Mouse (Mus musculus) forebrain, embryonic 11.5 days (tissue): ENCODE data around the gene Rnf215. TPM values are rescaled to one million over a fixed set of nuclear protein-coding genes. Genes with fewer than 3 reads are reported as not detected.
"Not testable (repeated sequence)": the region's sequence is repeated elsewhere in the genome, so short reads cannot be mapped to it uniquely, and the experiment has no call there.

Experiments
- ATAC-seq: fragments of 200-750 bp; cut with Nextera tagmentation; replicated peaks from 2 replicates; pipeline ENCODE4 v1.8.0; 2017; ENCODE audit warnings: moderate TSS enrichment; ENCODE audit not compliant: low FRiP score
- DNase-seq: peaks from one replicate; pipeline ENCODE4 v3.0.0-alpha.2; 2017; ENCODE audit warnings: low spot score
- H3K27ac ChIP-seq: fragments of 300-500 bp; sonication (generic); 2 replicates; pipeline ENCODE4 v1.5.1; 2014; ENCODE audit warnings: low read depth, low read length
- H3K27me3 ChIP-seq: fragments of 300-500 bp; sonication (generic); 2 replicates; pipeline ENCODE4 v1.6.1; 2014; ENCODE audit warnings: mild to moderate bottlenecking, low read length, mixed read lengths; ENCODE audit not compliant: control insufficient read depth, insufficient read depth
- H3K36me3 ChIP-seq: fragments of 300-500 bp; sonication (generic); 2 replicates; pipeline ENCODE4 v1.6.1; 2014; ENCODE audit warnings: mild to moderate bottlenecking, low read length, moderate library complexity, mixed read lengths; ENCODE audit not compliant: control insufficient read depth, insufficient read depth
- H3K4me1 ChIP-seq: fragments of 300-500 bp; sonication (generic); replicated peaks from 2 replicates; pipeline ENCODE4 v1.6.1; 2014; ENCODE audit warnings: low read length, mixed read lengths; ENCODE audit not compliant: control insufficient read depth, insufficient read depth
- H3K4me2 ChIP-seq: fragments of 300-500 bp; sonication (generic); 2 replicates; pipeline ENCODE4 v1.6.1; 2014; ENCODE audit warnings: low read depth, mild to moderate bottlenecking, low read length, moderate library complexity, mixed read lengths; ENCODE audit not compliant: severe bottlenecking
- H3K4me3 ChIP-seq: fragments of 300-500 bp; sonication (generic); 2 replicates; pipeline ENCODE4 v1.5.1; 2014; ENCODE audit warnings: low read depth, low read length
- H3K9ac ChIP-seq: fragments of 300-500 bp; sonication (generic); 2 replicates; pipeline ENCODE4 v1.6.1; 2014; ENCODE audit warnings: low read length
- H3K9me3 ChIP-seq: fragments of 300-500 bp; sonication (generic); 2 replicates; pipeline ENCODE4 v1.6.1; 2016; ENCODE audit warnings: low read length, mixed read lengths; ENCODE audit not compliant: control insufficient read depth
- WGBS: fragments of 180-500 bp; shearing (Covaris S2); extraction: QIAGEN DNeasy Blood & Tissue Kit; methylation state at CpG from one replicate; pipeline ENCODE4 v1.1.7; 2014; 5-methylcytosine and 5-hydroxymethylcytosine counted together
- polyA plus RNA-seq: library from polyadenylated mRNA; unstranded; fragments of >200 nt; fragmentation: Nextera tagmentation; extraction: Ambion mirVana; gene quantifications from 2 replicates; pipeline ENCODE4 v1.2.1, GENCODE M21; 2014

The Rnf215 gene
- polyA plus RNA-seq, 1 experiment from 2014 or later, result 25.0 TPM

- Histone ChIP-seq H3K27me3 (no peaks in the 10 kb centered on the region), H3K4me1 (no peaks in the 10 kb centered on the region), H3K27ac (no peak overlapping the region), H3K9me3 (no peaks in the 10 kb centered on the region), H3K36me3 (no peaks in the 10 kb centered on the region), H3K4me2 (no peak overlapping the region), H3K4me3 (no peak overlapping the region), H3K9ac (no peak overlapping the region)
- ATAC-seq (no peak), DNase-seq (no peak)
- 84% methylated on average over 6 of the region's 6 CpGs for WGBS
These were observed 29.6 kb upstream of the Rnf215 start for GRCm38 (mm10) chr11:4105444-4105843.

GRCm38 (mm10) chr11:4107901-4108300 lies 27.1 kb upstream of the Rnf215 start:
- not testable (repeated sequence) for H3K27me3 ChIP-seq, H3K4me2 ChIP-seq, ATAC-seq, DNase-seq, H3K4me3 ChIP-seq, H3K36me3 ChIP-seq, H3K27ac ChIP-seq, H3K9ac ChIP-seq, H3K4me1 ChIP-seq, H3K9me3 ChIP-seq
- WGBS, result 88% methylated on average over 6 of the region's 6 CpGs

- Histone ChIP-seq H3K27me3 (no peaks in the 10 kb centered on the region), H3K36me3 (no peaks in the 10 kb centered on the region), H3K27ac (no peak overlapping the region), H3K4me3 (no peak overlapping the region), H3K4me1 (no peaks in the 10 kb centered on the region), H3K9me3 (no peaks in the 10 kb centered on the region), H3K4me2 (no peak overlapping the region), H3K9ac (no peak overlapping the region)
- DNase-seq (no peak), ATAC-seq (no peak)
- 84% methylated on average over 7 of the region's 7 CpGs for WGBS
These were observed 26.3 kb upstream of the Rnf215 start for GRCm38 (mm10) chr11:4108691-4109090.

GRCm38 (mm10) chr11:4112033-4112432 lies 23.0 kb upstream of the Rnf215 start:
- ATAC-seq (no peak), DNase-seq (no peak)
- no peaks in the 10 kb centered on the region for H3K4me1 ChIP-seq
- no peak overlapping the region for H3K9ac ChIP-seq
- H3K4me2 ChIP-seq, result no peak overlapping the region
- no peak overlapping the region for H3K27ac ChIP-seq
- no peaks in the 10 kb centered on the region for H3K9me3 ChIP-seq
- no peaks in the 10 kb centered on the region for H3K27me3 ChIP-seq
- WGBS, result 87% methylated on average over 4 of the region's 4 CpGs
- H3K36me3 ChIP-seq, result no peaks in the 10 kb centered on the region
- H3K4me3 ChIP-seq, result no peak overlapping the region

DNA sequence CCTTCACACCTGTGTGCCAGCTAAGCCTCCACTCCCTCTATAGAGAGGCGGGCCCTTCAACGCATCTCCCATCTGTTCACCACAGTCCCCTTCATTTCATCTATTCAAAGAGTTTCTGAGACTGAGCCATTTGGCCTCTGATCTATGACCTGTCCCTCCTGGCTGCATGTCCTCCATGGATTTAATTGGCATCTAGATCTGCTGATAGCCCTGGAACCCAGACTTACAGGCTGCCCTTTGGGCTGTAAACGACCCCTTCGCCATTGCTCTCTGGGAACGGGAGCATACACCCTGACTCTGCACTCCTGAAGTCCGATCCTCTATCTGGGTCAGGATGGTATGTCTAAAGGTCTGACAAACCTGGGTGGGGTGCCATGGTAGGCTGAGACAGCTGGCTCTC lies 22.1 kb upstream of the Rnf215 start:
- Histone ChIP-seq H3K9ac (no peak overlapping the region), H3K4me3 (no peak overlapping the region), H3K4me1 (0 out of 2 replicates have a peak, but pooled peaks cover 2% of the 10 kb centered on the region), H3K27ac (no peak overlapping the region), H3K27me3 (peaks cover 2% of the 10 kb centered on the region; the same call in 1 of the 2 replicates), H3K9me3 (no peaks in the 10 kb centered on the region), H3K36me3 (no peaks in the 10 kb centered on the region), H3K4me2 (no peak overlapping the region)
- 88% methylated on average over 6 of the region's 6 CpGs for WGBS
- ATAC-seq, result no peak
- DNase-seq, result no peak

DNA sequence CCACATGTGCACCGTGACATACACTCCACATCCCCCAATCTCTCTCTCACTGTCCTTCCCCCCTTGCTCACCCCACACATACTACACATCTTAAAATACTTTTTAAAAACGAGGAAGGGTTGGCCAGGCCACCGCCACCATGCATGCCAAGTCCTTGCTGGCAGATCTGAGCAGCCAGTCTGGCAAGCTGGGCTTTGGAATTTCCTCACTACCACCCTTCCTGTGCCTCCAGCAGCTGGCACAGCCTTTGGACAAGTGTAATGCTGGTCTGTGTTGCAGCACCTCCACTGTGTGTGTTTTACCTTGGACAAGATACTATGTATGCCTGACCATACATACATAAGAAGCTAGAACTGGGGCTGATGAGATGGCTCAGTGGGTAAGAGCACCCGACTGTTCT lies 21.5 kb upstream of the Rnf215 start:
- H3K27me3 ChIP-seq, result peaks cover 3% of the 10 kb centered on the region; the same call in 1 of the 2 replicates
- no peak overlapping the region for H3K4me2 ChIP-seq
- no peaks in the 10 kb centered on the region for H3K36me3 ChIP-seq
- H3K9me3 ChIP-seq, result no peaks in the 10 kb centered on the region
- 90% methylated on average over 4 of the region's 4 CpGs for WGBS
- ATAC-seq, result no peak
- no peak for DNase-seq
- H3K9ac ChIP-seq, result no peak overlapping the region
- no peak overlapping the region for H3K27ac ChIP-seq
- H3K4me1 ChIP-seq, result 0 out of 2 replicates have a peak, but pooled peaks cover 5% of the 10 kb centered on the region
- no peak overlapping the region for H3K4me3 ChIP-seq

- no peak overlapping the region for H3K4me2 ChIP-seq
- H3K4me1 ChIP-seq, result 0 out of 2 replicates have a peak, but pooled peaks cover 5% of the 10 kb centered on the region
- WGBS, result 86% methylated on average over 6 of the region's 6 CpGs
- H3K27me3 ChIP-seq, result peaks cover 3% of the 10 kb centered on the region; the same call in 1 of the 2 replicates
- no peak overlapping the region for H3K9ac ChIP-seq
- H3K36me3 ChIP-seq, result no peaks in the 10 kb centered on the region
- DNase-seq (no peak), ATAC-seq (no peak)
- H3K27ac ChIP-seq, result no peak overlapping the region
- H3K4me3 ChIP-seq, result no peak overlapping the region
- H3K9me3 ChIP-seq, result no peaks in the 10 kb centered on the region
These were observed 21.0 kb upstream of the Rnf215 start for GRCm38 (mm10) chr11:4113970-4114369.

DNA sequence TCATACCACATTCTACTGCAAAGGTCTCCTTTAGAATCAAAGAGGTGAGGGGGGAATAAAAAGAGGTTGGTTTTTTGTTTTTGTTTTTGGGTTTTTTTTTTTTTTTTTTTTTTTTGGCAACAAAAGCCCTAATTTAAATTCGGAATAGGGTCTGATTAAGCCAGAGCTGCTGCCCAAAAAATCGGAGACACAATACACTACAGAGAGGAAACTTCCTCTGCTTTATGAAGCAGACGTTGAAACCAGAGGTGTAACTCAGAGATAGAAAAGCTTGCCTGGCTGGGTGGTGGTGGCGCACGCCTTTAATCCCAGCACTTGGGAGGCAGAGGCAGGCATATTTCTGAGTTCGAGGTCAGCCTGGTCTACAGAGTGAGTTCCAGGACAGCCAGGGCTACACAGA lies 20.5 kb upstream of the Rnf215 start:
- not testable (repeated sequence) for H3K4me1 ChIP-seq, H3K27ac ChIP-seq, H3K4me3 ChIP-seq, H3K36me3 ChIP-seq, DNase-seq, H3K27me3 ChIP-seq, H3K9me3 ChIP-seq, H3K9ac ChIP-seq, H3K4me2 ChIP-seq, ATAC-seq
- 80% methylated on average over 6 of the region's 6 CpGs for WGBS

- Histone ChIP-seq H3K4me1 (0 out of 2 replicates have a peak, but pooled peaks cover 5% of the 10 kb centered on the region), H3K27me3 (peaks cover 3% of the 10 kb centered on the region; the same call in 1 of the 2 replicates), H3K9ac (no peak overlapping the region), H3K4me2 (no peak overlapping the region), H3K27ac (no peak overlapping the region), H3K4me3 (no peak overlapping the region), H3K9me3 (no peaks in the 10 kb centered on the region), H3K36me3 (no peaks in the 10 kb centered on the region)
- 83% methylated on average over 4 of the region's 4 CpGs for WGBS
- ATAC-seq (no peak), DNase-seq (no peak)
These were observed 19.6 kb upstream of the Rnf215 start for GRCm38 (mm10) chr11:4115407-4115806.
